Mouse (Mus musculus) heart, embryonic 13.5 days (tissue): ENCODE results near the gene Thsd7b. TPM values are rescaled to one million over a fixed set of nuclear protein-coding genes. Genes with fewer than 3 reads are reported as not detected.

Experiments
- ATAC-seq: fragments of 200-750 bp; cut with Nextera tagmentation; 2 replicates; pipeline ENCODE4 v1.8.0; 2017; ENCODE audit warnings: moderate TSS enrichment; ENCODE audit not compliant: insufficient number of reproducible peaks, low FRiP score, low TSS enrichment; ENCODE audit errors: extremely low read depth
- H3K27ac ChIP-seq: fragments of 300-500 bp; sonication (generic); replicated peaks from 2 replicates; pipeline ENCODE4 v1.5.1; 2015; ENCODE audit warnings: moderate library complexity, mild to moderate bottlenecking, inconsistent platforms
- H3K27me3 ChIP-seq: fragments of 300-500 bp; sonication (generic); replicated peaks from 2 replicates; pipeline ENCODE4 v1.6.1; 2015; ENCODE audit warnings: mild to moderate bottlenecking, inconsistent platforms
- H3K36me3 ChIP-seq: fragments of 300-500 bp; sonication (generic); 2 replicates; pipeline ENCODE4 v1.6.1; 2015; ENCODE audit warnings: mild to moderate bottlenecking, inconsistent platforms
- H3K4me1 ChIP-seq: fragments of 300-500 bp; sonication (generic); 2 replicates; pipeline ENCODE4 v1.6.1; 2015; ENCODE audit warnings: inconsistent platforms
- H3K4me2 ChIP-seq: fragments of 300-500 bp; sonication (generic); 2 replicates; pipeline ENCODE4 v1.6.1; 2015; ENCODE audit warnings: inconsistent platforms, mild to moderate bottlenecking, moderate library complexity
- H3K4me3 ChIP-seq: fragments of 300-500 bp; sonication (generic); 2 replicates; pipeline ENCODE4 v1.5.1; 2015; ENCODE audit warnings: moderate library complexity, mild to moderate bottlenecking, inconsistent platforms
- H3K9ac ChIP-seq: fragments of 300-500 bp; sonication (generic); 2 replicates; pipeline ENCODE4 v1.6.1; 2015; ENCODE audit warnings: inconsistent platforms, mild to moderate bottlenecking, moderate library complexity
- H3K9me3 ChIP-seq: fragments of 300-500 bp; sonication (generic); 2 replicates; pipeline ENCODE4 v1.6.1; 2016; ENCODE audit warnings: inconsistent platforms
- WGBS: fragments of 180-500 bp; shearing (Covaris S2); methylation state at CpG from one replicate; pipeline ENCODE4 v1.1.7; 2015; ENCODE audit warnings: mixed read lengths; 5-methylcytosine and 5-hydroxymethylcytosine counted together
- polyA plus RNA-seq: library from polyadenylated mRNA; unstranded; fragments of >200 nt; fragmentation: Nextera tagmentation; extraction: Ambion mirVana; gene quantifications from 2 replicates; pipeline ENCODE4 v1.2.1, GENCODE M21; 2015

Gene Thsd7b
- polyA plus RNA-seq, 1 experiment from 2014 or later, result 4.6 TPM

GRCm38 (mm10) chr1:129761234-129761633, 488.1 kb downstream of the Thsd7b start:
- Histone ChIP-seq H3K36me3 (no peaks in the 10 kb centered on the region), H3K9me3 (no peaks in the 10 kb centered on the region), H3K4me1 (no peaks in the 10 kb centered on the region), H3K9ac (no peak overlapping the region), H3K4me3 (no peak overlapping the region), H3K27me3 (no peaks in the 10 kb centered on the region), H3K27ac (no peak overlapping the region), H3K4me2 (no peak overlapping the region)
- no peak for ATAC-seq
- WGBS, result 66% methylated on average over 1 of the region's 1 CpGs

GRCm38 (mm10) chr1:129764748-129765147, 491.6 kb downstream of the Thsd7b start:
- H3K4me1 ChIP-seq, result no peaks in the 10 kb centered on the region
- 43% methylated on average over 2 of the region's 2 CpGs for WGBS
- H3K9ac ChIP-seq, result no peak overlapping the region
- no peaks in the 10 kb centered on the region for H3K9me3 ChIP-seq
- H3K4me3 ChIP-seq, result no peak overlapping the region
- ATAC-seq, result no peak
- 0 out of 2 replicates have a peak overlapping the region, but pooled peaks have one; percentile 12 for H3K27ac ChIP-seq
- no peak overlapping the region for H3K4me2 ChIP-seq
- H3K36me3 ChIP-seq, result no peaks in the 10 kb centered on the region
- no peaks in the 10 kb centered on the region for H3K27me3 ChIP-seq

- no peak overlapping the region for H3K9ac ChIP-seq
- H3K27me3 ChIP-seq, result no peaks in the 10 kb centered on the region
- H3K9me3 ChIP-seq, result peaks cover 1% of the 10 kb centered on the region; the same call in 1 of the 2 replicates
- no peak overlapping the region for H3K27ac ChIP-seq
- H3K4me3 ChIP-seq, result no peak overlapping the region
- 25% methylated on average over 5 of the region's 5 CpGs for WGBS
- H3K4me2 ChIP-seq, result no peak overlapping the region
- H3K4me1 ChIP-seq, result peaks cover 13% of the 10 kb centered on the region
- ATAC-seq, result no peak
- no peaks in the 10 kb centered on the region for H3K36me3 ChIP-seq
These were observed 504.0 kb downstream of the Thsd7b start for GRCm38 (mm10) chr1:129777055-129777454.

- WGBS, result 54% methylated on average over 4 of the region's 4 CpGs
- ATAC-seq, result no peak
- peaks cover 3% of the 10 kb centered on the region; the same call in 1 of the 2 replicates for H3K9me3 ChIP-seq
- H3K27me3 ChIP-seq, result no peaks in the 10 kb centered on the region
- H3K9ac ChIP-seq, result no peak overlapping the region
- H3K4me2 ChIP-seq, result no peak overlapping the region
- no peak overlapping the region for H3K4me3 ChIP-seq
- no peaks in the 10 kb centered on the region for H3K36me3 ChIP-seq
- no peak overlapping the region for H3K27ac ChIP-seq
- peaks cover 13% of the 10 kb centered on the region for H3K4me1 ChIP-seq
These were observed 506.4 kb downstream of the Thsd7b start for GRCm38 (mm10) chr1:129779506-129779905.

- peaks cover 13% of the 10 kb centered on the region for H3K4me1 ChIP-seq
- no peak overlapping the region for H3K27ac ChIP-seq
- ATAC-seq, result no peak
- H3K4me3 ChIP-seq, result no peak overlapping the region
- no peak overlapping the region for H3K4me2 ChIP-seq
- H3K9ac ChIP-seq, result no peak overlapping the region
- H3K36me3 ChIP-seq, result no peaks in the 10 kb centered on the region
- H3K27me3 ChIP-seq, result no peaks in the 10 kb centered on the region
- WGBS, result 80% methylated on average over 1 of the region's 1 CpGs
- peaks cover 3% of the 10 kb centered on the region; the same call in 1 of the 2 replicates for H3K9me3 ChIP-seq
These were observed 507.5 kb downstream of the Thsd7b start for GRCm38 (mm10) chr1:129780589-129780988.

GRCm38 (mm10) chr1:129798519-129798918, 525.4 kb downstream of the Thsd7b start:
- Histone ChIP-seq H3K4me2 (no peak overlapping the region), H3K27me3 (no peaks in the 10 kb centered on the region), H3K27ac (no peak overlapping the region), H3K4me3 (no peak overlapping the region), H3K9me3 (no peaks in the 10 kb centered on the region), H3K9ac (no peak overlapping the region), H3K36me3 (no peaks in the 10 kb centered on the region), H3K4me1 (no peaks in the 10 kb centered on the region)
- ATAC-seq, result no peak

- no peaks in the 10 kb centered on the region for H3K27me3 ChIP-seq
- 64% methylated on average over 4 of the region's 4 CpGs for WGBS
- H3K9me3 ChIP-seq, result no peaks in the 10 kb centered on the region
- no peaks in the 10 kb centered on the region for H3K36me3 ChIP-seq
- H3K9ac ChIP-seq, result no peak overlapping the region
- no peak overlapping the region for H3K4me3 ChIP-seq
- H3K4me2 ChIP-seq, result no peak overlapping the region
- no peak overlapping the region for H3K27ac ChIP-seq
- ATAC-seq, result no peak
- no peaks in the 10 kb centered on the region for H3K4me1 ChIP-seq
These were observed 553.8 kb downstream of the Thsd7b start for GRCm38 (mm10) chr1:129826927-129827326.

GRCm38 (mm10) chr1:129837324-129837723, 564.2 kb downstream of the Thsd7b start:
- Histone ChIP-seq H3K36me3 (no peaks in the 10 kb centered on the region), H3K4me3 (no peak overlapping the region), H3K4me1 (no peaks in the 10 kb centered on the region), H3K4me2 (no peak overlapping the region), H3K27me3 (no peaks in the 10 kb centered on the region), H3K27ac (no peak overlapping the region), H3K9me3 (no peaks in the 10 kb centered on the region), H3K9ac (no peak overlapping the region)
- no peak for ATAC-seq
- 39% methylated on average over 2 of the region's 2 CpGs for WGBS

GRCm38 (mm10) chr1:129837776-129838175, 564.7 kb downstream of the Thsd7b start:
- WGBS, result 38% methylated on average over 3 of the region's 3 CpGs
- Histone ChIP-seq H3K4me3 (no peak overlapping the region), H3K36me3 (no peaks in the 10 kb centered on the region), H3K4me2 (no peak overlapping the region), H3K27me3 (no peaks in the 10 kb centered on the region), H3K9ac (no peak overlapping the region), H3K4me1 (no peaks in the 10 kb centered on the region), H3K9me3 (no peaks in the 10 kb centered on the region), H3K27ac (no peak overlapping the region)
- no peak for ATAC-seq

GRCm38 (mm10) chr1:129838486-129838885, 565.4 kb downstream of the Thsd7b start:
- H3K4me2 ChIP-seq, result no peak overlapping the region
- no peaks in the 10 kb centered on the region for H3K4me1 ChIP-seq
- H3K4me3 ChIP-seq, result no peak overlapping the region
- H3K27ac ChIP-seq, result no peak overlapping the region
- no peaks in the 10 kb centered on the region for H3K36me3 ChIP-seq
- no peaks in the 10 kb centered on the region for H3K27me3 ChIP-seq
- ATAC-seq, result no peak
- H3K9ac ChIP-seq, result no peak overlapping the region
- no peaks in the 10 kb centered on the region for H3K9me3 ChIP-seq

GRCm38 (mm10) chr1:129843416-129843815, 570.3 kb downstream of the Thsd7b start:
- H3K27ac ChIP-seq, result no peak overlapping the region
- no peaks in the 10 kb centered on the region for H3K4me1 ChIP-seq
- no peaks in the 10 kb centered on the region for H3K36me3 ChIP-seq
- no peaks in the 10 kb centered on the region for H3K27me3 ChIP-seq
- ATAC-seq, result no peak
- no peaks in the 10 kb centered on the region for H3K9me3 ChIP-seq
- H3K4me3 ChIP-seq, result no peak overlapping the region
- 45% methylated on average over 2 of the region's 2 CpGs for WGBS
- H3K4me2 ChIP-seq, result no peak overlapping the region
- H3K9ac ChIP-seq, result no peak overlapping the region

- no peak overlapping the region for H3K27ac ChIP-seq
- no peak overlapping the region for H3K4me3 ChIP-seq
- H3K4me2 ChIP-seq, result no peak overlapping the region
- WGBS, result 80% methylated on average over 5 of the region's 5 CpGs
- no peaks in the 10 kb centered on the region for H3K27me3 ChIP-seq
- no peak overlapping the region for H3K9ac ChIP-seq
- ATAC-seq, result no peak
- no peaks in the 10 kb centered on the region for H3K4me1 ChIP-seq
- H3K36me3 ChIP-seq, result no peaks in the 10 kb centered on the region
- H3K9me3 ChIP-seq, result no peaks in the 10 kb centered on the region
These were observed 577.0 kb downstream of the Thsd7b start for GRCm38 (mm10) chr1:129850007-129850564.
